Mouse (Mus musculus): ENCODE results near the gene Mrps6. TPM values are rescaled to one million over a fixed set of nuclear protein-coding genes. Genes with fewer than 3 reads are reported as not detected.

Mrps6 gene
- total RNA-seq, 2 experiments from 2014 or later = 46.8 to 50.3 TPM

- intact Hi-C loops (cut with DNase I) = no loop called here
- DNase-seq = peak; percentile 19 to 25
Measured at GRCm38 (mm10) chr16:92117337-92118209, 59.5 kb downstream of the Mrps6 start.

GRCm38 (mm10) chr16:92119013-92119515 is 61.0 kb downstream of the Mrps6 start:
- no peak for DNase-seq
- intact Hi-C loops (cut with DNase I) = no loop called here

GRCm38 (mm10) chr16:92120899-92121531 is 62.9 kb downstream of the Mrps6 start:
- DNase-seq = no peak
- intact Hi-C loops (cut with DNase I) = no loop called here

GRCm38 (mm10) chr16:92127226-92127625 is 69.2 kb downstream of the Mrps6 start:
- intact Hi-C loops (cut with DNase I) = no loop called here
- no peak for DNase-seq

- no peak for DNase-seq
- intact Hi-C loops (cut with DNase I) = no loop called here
Measured at GRCm38 (mm10) chr16:92127666-92128065, 69.6 kb downstream of the Mrps6 start.

GRCm38 (mm10) chr16:92129843-92130242 is 71.8 kb downstream of the Mrps6 start:
- DNase-seq = no peak
- intact Hi-C loops (cut with DNase I) = no loop called here

- intact Hi-C loops (cut with DNase I) = no loop called here
- no peak for DNase-seq
Measured at GRCm38 (mm10) chr16:92132511-92132910, 74.4 kb downstream of the Mrps6 start.

GRCm38 (mm10) chr16:92134148-92134764 is 76.2 kb downstream of the Mrps6 start:
- intact Hi-C loops (cut with DNase I) = no loop called here
- no peak for DNase-seq

- intact Hi-C loops (cut with DNase I) = no loop called here
- DNase-seq = no peak
Measured at GRCm38 (mm10) chr16:92136275-92136674, 78.2 kb downstream of the Mrps6 start.

- no peak for DNase-seq
- intact Hi-C loops (cut with DNase I) = no loop called here
Measured at GRCm38 (mm10) chr16:92139386-92140261, 81.6 kb downstream of the Mrps6 start.

- intact Hi-C loops (cut with DNase I) = no loop called here
- no peak for DNase-seq
Measured at GRCm38 (mm10) chr16:92140328-92140727, 82.3 kb downstream of the Mrps6 start.

- intact Hi-C loops (cut with DNase I) = no loop called here
- DNase-seq = no peak
Measured at GRCm38 (mm10) chr16:92141021-92141420, 83.0 kb downstream of the Mrps6 start.

- no peak for DNase-seq
- intact Hi-C loops (cut with DNase I) = no loop called here
Measured at GRCm38 (mm10) chr16:92142426-92143012, 84.4 kb downstream of the Mrps6 start.

- DNase-seq = no peak
- intact Hi-C loops (cut with DNase I) = no loop called here
Measured at GRCm38 (mm10) chr16:92147631-92148366, 89.7 kb downstream of the Mrps6 start.

GRCm38 (mm10) chr16:92148367-92148728 is 90.3 kb downstream of the Mrps6 start:
- intact Hi-C loops (cut with DNase I) = no loop called here

GRCm38 (mm10) chr16:92150975-92151374 is 92.9 kb downstream of the Mrps6 start:
- intact Hi-C loops (cut with DNase I) = no loop called here
- no peak for DNase-seq

More at GRCm38 (mm10) chr16:92148367-92148728, 90.3 kb downstream of the Mrps6 start:
- no peak for DNase-seq

GRCm38 (mm10) chr16:92158021-92158455 is 100.0 kb downstream of the Mrps6 start:
- intact Hi-C loops (cut with DNase I) = no loop called here
- DNase-seq = peak; percentile 15 to 49

GRCm38 (mm10) chr16:92158461-92159091 is 100.5 kb downstream of the Mrps6 start:
- intact Hi-C loops (cut with DNase I) = no loop called here
- DNase-seq = peak; percentile 46 to 56

- intact Hi-C loops (cut with DNase I) = no loop called here
- DNase-seq = no peak
Measured at GRCm38 (mm10) chr16:92159114-92159513, 101.0 kb downstream of the Mrps6 start.

All from heart, postnatal 10 days (tissue).